Mouse (Mus musculus): ENCODE results near the gene Cacna1s. TPM values are rescaled to one million over a fixed set of nuclear protein-coding genes. Genes with fewer than 3 reads are reported as not detected.

Cacna1s gene
- total RNA-seq (2014; fragmentation: Nextera tagmentation) (not detected in 2 replicates), total RNA-seq (2017) (not detected in 2 replicates)

- ATAC-seq (replicated peaks; ENCODE audit: low FRiP score, low TSS enrichment, poor library complexity, severe bottlenecking), result no peak
These were observed at the start of gene Cacna1s for GRCm38 (mm10) chr1:136052547-136052946. Gene Cacna1s (plus strand): TSS chr1:136052750.

DNA sequence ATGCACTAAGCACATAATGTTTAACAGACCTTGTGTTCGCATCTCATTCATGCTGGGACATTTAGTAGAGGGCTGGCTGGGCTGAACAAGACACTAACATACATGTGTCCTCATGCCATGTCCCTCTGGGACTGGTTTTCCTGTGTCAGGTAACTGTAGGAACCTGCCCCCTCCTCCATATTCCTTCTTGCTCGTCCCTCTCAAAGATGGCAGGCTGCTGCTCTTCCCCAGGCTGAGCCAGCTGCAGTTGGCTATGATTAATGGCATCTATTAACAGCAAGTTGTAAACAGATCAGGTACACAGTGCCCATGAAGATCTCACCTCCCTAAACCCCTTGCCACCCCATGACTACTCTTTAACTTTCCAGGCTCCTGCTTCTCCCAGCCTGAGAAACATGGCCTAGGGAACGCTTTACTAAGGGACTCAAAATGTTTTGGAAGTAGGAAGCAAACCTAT, 46.2 kb upstream of the Cacna1s start, which contains the start of gene Igfn1:
TSS of gene Igfn1 (minus strand) at position 51 of the 457 bp plus-strand sequence.
- ATAC-seq (replicated peaks; ENCODE audit: low FRiP score, low TSS enrichment, poor library complexity, severe bottlenecking), result no peak

GRCm38 (mm10) chr1:136007211-136008158, 45.1 kb upstream of the Cacna1s start, which contains the start of gene Tmem9:
Gene Tmem9 (plus strand): TSS chr1:136008150.
- peak; percentile 98 for ATAC-seq (replicated peaks; ENCODE audit: low FRiP score, low TSS enrichment, poor library complexity, severe bottlenecking)

DNA sequence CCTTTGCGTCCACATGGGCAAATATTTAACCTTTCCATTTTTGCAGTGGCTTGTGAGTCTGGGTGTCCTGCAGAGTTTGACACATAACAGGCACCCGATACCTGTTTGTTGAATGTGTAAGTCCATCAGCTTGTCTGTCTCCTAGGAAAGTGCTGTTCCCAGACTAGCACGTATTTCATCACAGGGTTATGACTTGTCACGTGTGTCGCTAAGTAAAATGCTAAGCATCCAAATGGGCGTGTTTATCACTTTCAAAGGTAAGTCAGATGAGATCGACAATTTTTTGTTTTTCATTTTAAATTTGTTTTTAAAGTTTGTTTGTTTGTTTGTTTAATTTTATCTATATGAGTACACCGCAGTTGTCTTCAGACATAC, 44.4 kb upstream of the Cacna1s start:
- ATAC-seq (replicated peaks; ENCODE audit: low FRiP score, low TSS enrichment, poor library complexity, severe bottlenecking), result peak; percentile 13; the same call in 1 of the 2 replicates

- no peak for ATAC-seq (replicated peaks; ENCODE audit: low FRiP score, low TSS enrichment, poor library complexity, severe bottlenecking)
These were observed 42.3 kb upstream of the Cacna1s start for GRCm38 (mm10) chr1:136010247-136010646.

- no peak for ATAC-seq (replicated peaks; ENCODE audit: low FRiP score, low TSS enrichment, poor library complexity, severe bottlenecking)
These were observed 39.0 kb upstream of the Cacna1s start for GRCm38 (mm10) chr1:136013513-136013912.

DNA sequence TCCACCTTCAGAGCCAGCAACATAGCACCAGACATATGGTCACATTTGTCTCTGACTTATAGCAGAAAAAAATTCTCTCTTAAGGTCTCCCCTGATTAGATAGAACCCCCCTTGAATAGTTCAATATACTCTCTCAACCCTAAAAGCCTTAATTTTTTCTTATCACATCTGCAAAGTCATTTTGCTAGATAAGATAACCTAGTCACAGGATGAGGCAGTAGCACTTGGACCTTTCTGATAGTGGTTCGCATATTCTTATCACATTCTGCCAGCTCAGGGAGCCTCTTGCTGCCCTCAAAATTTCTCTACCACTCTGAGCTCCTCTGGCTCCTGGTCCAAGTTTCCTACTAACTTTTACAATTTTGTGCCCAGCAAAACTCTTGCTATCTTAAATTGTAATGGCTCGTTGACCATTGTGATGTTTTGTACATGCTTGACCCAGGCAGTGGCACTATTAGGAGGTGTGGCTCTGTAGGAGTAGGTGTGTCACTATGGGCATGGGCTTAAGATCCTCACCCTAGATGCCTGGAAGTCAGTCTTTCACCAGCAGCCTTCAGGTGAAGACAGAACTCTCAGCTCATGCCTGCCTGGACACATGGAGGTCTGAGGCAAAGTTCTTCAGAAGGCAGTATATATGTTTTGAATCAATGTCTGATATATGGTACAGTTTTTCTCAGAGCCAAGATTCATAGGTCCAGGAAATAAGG, 37.6 kb upstream of the Cacna1s start:
- peak; percentile 81 for ATAC-seq (replicated peaks; ENCODE audit: low FRiP score, low TSS enrichment, poor library complexity, severe bottlenecking)

DNA sequence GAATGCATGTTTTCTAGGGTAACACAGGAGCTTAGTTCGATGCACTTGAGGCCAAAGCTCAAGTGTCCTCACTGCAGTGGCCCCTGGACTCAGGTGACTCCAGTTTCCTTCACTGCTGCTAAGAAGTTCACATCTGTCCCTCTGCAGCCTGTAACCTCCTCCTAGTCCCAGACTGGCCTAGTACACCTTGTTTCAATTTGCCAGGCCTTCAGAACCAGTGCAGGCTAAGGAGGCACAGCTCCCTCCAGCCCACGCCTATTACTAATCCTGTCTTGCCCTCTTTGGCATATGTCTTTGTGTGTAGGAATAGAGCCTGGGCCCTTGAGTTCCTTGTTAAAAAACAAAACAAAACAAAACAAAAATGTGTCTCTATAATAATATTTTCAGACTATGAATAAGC, 35.2 kb upstream of the Cacna1s start:
- no peak for ATAC-seq (replicated peaks; ENCODE audit: low FRiP score, low TSS enrichment, poor library complexity, severe bottlenecking)

DNA sequence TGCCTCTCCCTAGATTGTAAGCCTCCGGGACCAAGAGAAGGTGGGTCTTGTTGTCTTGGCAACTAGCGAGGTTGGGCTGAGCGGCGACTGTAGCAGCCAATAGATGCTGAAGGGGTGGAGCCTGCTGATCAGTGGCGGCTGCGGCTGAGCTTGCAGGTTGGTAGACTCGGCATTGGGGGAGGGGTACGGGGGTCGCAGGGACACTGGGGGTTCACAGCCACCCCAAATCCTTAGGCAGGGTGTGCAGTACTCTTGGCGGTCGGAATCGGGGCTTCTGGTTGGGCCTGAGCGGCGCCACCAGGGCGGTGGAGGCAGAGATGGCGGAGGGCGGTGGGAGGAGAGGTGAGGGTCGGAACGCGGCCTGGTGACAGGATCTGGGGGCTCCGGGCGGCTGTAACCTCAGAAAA, 34.6 kb upstream of the Cacna1s start:
- peak; percentile 92 for ATAC-seq (replicated peaks; ENCODE audit: low FRiP score, low TSS enrichment, poor library complexity, severe bottlenecking)

- ATAC-seq (replicated peaks; ENCODE audit: low FRiP score, low TSS enrichment, poor library complexity, severe bottlenecking), result no peak
These were observed 34.0 kb upstream of the Cacna1s start for GRCm38 (mm10) chr1:136018390-136019189.

DNA sequence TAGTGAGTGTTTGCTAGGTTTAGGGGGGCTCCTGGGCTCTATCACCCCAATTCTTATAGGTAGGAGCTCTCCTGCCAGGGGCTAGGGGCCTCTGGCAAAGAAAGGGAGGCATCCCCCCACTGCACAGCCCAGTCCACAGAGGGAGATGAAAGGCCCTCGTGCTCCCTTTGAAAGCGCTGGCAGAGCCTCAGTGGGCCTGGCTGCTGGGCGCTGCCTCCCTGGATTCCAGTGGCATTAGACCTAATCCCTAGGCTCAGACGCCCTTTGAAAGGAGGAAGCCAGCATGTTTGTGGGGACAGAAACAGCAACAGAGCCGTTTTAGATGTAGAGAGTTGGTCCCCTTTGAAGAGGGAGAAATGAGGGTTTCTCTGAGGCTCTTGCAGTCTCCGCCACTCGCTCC, 22.3 kb upstream of the Cacna1s start:
- no peak for ATAC-seq (replicated peaks; ENCODE audit: low FRiP score, low TSS enrichment, poor library complexity, severe bottlenecking)

DNA sequence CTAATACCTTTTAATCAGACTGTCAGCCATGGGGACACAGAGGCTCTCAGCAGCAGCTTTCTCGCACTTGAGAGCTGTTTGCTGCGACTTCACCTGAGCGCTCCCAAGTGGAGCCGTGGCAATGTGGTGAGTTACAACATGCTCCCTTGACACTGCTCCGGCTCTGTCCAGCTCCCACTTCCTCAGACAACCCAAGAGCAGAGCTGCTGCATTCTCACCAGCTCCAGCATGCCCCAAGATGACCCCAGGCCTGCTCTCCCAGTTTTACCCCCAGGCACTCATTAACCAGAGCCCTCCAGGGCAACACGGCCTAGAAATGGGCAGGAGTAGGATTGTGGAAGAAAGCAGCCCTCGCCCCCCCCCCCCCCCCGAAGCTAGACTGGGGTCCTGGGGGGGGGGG, 20.9 kb upstream of the Cacna1s start:
- ATAC-seq (replicated peaks; ENCODE audit: low FRiP score, low TSS enrichment, poor library complexity, severe bottlenecking), result no peak

GRCm38 (mm10) chr1:136032961-136033360, 19.6 kb upstream of the Cacna1s start:
- ATAC-seq (replicated peaks; ENCODE audit: low FRiP score, low TSS enrichment, poor library complexity, severe bottlenecking), result no peak

GRCm38 (mm10) chr1:136038746-136039538, 13.6 kb upstream of the Cacna1s start:
- ATAC-seq (replicated peaks; ENCODE audit: low FRiP score, low TSS enrichment, poor library complexity, severe bottlenecking), result no peak

DNA sequence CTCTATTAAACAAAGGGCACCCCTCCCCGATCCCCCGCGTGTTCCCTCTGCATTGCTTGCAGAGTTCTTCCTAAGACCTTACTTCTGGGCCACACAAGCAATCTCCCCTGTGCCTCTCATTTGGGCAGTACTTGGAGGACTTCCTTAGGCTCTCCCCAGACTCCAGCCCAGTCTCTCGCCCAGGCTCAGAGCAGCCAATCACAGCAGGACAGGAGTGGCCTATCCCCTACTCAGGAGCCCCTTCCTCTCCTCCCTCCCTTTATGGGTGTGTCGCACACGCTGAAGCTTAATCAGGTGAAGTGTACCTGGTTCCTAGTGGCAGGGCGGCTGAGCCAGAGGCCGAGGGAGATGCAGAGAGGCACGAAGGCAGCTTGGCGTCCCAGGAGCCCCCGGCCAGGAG, 12.1 kb upstream of the Cacna1s start:
- ATAC-seq (replicated peaks; ENCODE audit: low FRiP score, low TSS enrichment, poor library complexity, severe bottlenecking), result no peak

- ATAC-seq (replicated peaks; ENCODE audit: low FRiP score, low TSS enrichment, poor library complexity, severe bottlenecking), result no peak
These were observed 11.7 kb upstream of the Cacna1s start for GRCm38 (mm10) chr1:136040874-136041273.

- peak; percentile 76 for ATAC-seq (replicated peaks; ENCODE audit: low FRiP score, low TSS enrichment, poor library complexity, severe bottlenecking)
These were observed 6.8 kb upstream of the Cacna1s start for GRCm38 (mm10) chr1:136045774-136046173.

GRCm38 (mm10) chr1:136047432-136047831, 5.1 kb upstream of the Cacna1s start:
- peak; percentile 54; the same call in 1 of the 2 replicates for ATAC-seq (replicated peaks; ENCODE audit: low FRiP score, low TSS enrichment, poor library complexity, severe bottlenecking)

- no peak for ATAC-seq (replicated peaks; ENCODE audit: low FRiP score, low TSS enrichment, poor library complexity, severe bottlenecking)
These were observed 4.7 kb upstream of the Cacna1s start for GRCm38 (mm10) chr1:136047894-136048293.
